Mouse (Mus musculus) natural killer cell, adult 2 months (primary cell): Measurements from ENCODE around the gene Rps27a.

ENCODE experiments used
- DNase-seq, 2 experiments: peaks; one replicate each; pipeline ENCODE4 v3.0.0; 2022; ENCODE audit warnings: low spot score in 2 of 2

The Rps27a gene

DNA sequence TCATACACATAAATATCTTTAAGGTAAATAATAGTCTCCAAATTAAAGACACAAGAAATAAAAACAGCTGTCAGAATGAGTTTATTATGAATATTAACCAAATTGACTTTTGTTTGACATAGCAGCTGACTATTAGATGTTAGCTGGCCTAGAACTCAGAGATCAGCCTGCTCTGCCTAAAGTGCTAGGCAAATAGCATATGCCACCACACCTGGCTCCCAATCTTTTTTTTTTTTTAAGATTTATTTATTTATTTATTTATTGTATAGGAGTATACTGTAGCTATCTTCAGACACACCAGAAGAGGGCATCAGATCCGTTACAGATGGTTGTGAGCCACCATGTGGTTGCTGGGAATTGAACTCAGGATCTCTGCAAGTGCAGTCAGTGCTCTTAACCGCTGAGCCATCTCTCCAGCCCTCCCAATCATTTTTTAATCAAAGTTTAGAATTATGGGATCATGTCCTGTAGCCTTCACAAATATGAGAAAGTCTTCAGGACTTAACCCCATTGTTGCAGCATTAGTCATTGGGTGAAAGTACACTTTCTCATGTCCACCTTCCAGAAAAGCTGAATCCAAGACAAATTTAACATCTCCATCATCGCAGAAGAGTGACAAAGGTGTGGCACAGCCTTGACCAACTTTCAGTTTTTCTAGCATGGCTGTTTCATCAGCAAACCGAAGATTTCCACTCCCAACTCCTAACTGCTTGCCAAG, 34.9 kb downstream of the Rps27a start:
- DNase-seq = no peak

DNA sequence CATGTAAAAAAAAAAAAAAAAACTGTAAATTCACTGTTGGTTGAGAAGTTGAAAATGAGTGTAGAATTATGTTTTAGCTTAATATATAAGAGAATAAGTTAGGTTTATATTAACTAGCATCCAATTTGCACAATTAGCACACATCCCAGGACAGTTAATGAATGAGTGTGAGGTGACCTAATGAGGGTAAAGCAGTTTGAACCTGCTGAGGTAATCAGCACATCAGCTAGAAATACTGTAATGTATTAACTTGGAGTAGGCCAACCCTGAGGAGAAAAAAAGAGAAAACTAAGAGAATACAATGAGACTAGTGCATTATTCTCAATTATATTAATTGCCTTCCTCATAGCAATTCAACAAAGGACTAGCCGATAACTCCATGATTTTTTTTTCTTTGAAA, 38.5 kb downstream of the Rps27a start:
- DNase-seq = no peak

DNA sequence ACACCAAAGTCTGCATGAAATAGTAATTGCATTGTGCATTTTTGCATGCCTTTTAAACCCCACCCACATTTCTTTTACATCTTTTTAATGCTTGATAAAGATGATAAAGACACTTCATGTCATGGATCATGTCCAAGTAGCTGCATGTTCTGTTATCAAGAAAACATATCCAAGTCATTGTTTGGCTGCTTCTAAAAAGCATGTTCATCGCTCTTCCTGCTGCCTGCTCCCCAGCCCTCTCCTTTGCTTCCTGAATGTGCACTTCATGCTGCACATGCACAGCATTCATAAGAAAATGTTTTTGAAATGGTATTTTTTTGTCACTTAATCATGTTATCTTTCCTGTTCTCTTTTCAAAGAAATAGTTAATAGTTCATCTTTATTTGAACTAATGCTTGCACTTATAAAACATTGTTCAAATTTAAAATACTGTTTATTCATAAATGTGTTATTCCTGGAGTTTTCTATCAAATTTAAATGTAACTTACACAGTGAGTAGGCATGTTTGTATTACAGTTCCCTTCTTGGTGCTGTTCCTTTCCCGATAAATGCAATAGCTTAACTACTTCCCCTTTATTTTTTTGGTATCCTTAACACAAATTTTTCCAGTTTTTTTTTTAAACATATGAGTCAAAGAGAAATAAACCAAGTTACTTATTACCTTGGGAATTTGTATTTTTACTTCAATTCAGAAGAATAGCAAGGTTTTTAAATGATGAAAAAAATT, 42.8 kb downstream of the Rps27a start:
- no peak for DNase-seq

DNA sequence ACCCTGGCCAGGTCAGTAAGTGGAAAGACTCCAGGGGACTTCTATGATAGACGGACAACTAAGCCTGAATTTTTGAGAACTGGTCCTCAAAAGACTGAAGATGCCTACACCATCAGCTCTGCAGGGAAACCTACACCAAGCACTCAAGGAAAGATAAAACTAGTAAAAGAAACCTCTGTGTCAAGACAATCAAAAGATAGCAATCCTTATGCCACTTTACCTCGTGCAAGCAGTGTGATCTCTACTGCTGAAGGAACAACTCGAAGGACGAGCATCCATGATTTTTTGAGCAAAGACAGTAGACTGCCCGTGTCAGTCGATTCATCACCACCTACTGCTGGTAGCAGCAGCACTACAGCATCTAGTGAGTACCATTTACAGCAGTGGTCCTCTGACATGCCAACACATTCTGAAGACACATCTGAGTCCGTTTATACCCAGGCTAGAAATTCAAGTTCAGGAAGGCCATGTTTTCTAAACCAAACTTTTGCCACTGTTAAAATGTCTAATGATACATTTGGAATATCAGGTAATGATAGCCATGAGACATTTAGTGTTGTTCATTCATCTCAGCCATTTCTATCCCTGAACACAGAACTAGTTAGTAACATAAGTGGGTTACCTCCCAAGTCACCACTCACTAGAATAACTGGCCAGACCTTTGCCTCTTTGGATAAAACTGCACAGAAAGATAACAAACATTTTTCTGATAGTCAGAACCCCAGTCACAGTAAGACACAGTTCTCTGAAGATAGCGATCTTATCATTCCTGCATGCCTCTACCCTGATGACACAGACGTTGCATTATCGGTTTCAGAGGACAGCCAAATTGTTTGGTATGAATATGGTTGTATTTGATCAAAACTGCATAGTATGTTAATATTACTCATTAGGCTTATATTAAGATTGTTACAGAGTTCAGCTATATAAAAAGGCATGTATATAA, 43.7 kb downstream of the Rps27a start:
- DNase-seq = no peak

DNA sequence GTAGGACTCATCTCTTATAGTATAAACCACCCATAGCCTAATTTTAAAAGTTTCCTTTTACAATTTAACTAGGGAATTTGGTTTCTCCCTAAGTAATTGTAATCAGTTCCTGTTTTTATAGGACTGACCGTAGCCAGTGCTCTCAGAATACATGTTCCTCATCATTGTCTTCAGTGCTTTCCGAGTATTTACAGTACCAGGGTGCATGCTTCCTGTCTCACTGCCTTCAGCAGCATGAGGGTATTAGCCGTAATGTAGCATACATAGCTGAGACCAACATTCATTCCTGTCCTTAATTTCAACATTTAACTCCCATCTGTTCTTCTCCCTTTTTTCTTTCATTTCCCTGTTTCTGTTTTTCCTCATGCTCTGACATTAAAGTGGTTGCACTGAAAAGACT, 50.9 kb downstream of the Rps27a start:
- no peak for DNase-seq
